Mouse (Mus musculus): ENCODE measurements at regions not wholly inside any gene's neighbourhood (a gene's known extent, or its start where the extent isn't known, plus 50 kb on each side); places are given as distances from the start of the nearest gene placed in this dataset.

GRCm38 (mm10) chr3:99749725-99750124 is 135.5 kb upstream of the Spag17 start:
- Histone ChIP-seq H3K27me3 (ENCODE audit: control insufficient read depth, insufficient read depth, low read length) (no peaks in the 10 kb centered on the region), H3K4me3 (replicated peaks; ENCODE audit: low read length) (no peak overlapping the region), H3K9me3 (replicated peaks; ENCODE audit: control insufficient read depth, low read length) (no peaks in the 10 kb centered on the region), H3K4me1 (ENCODE audit: control insufficient read depth, insufficient read depth, low read length) (no peaks in the 10 kb centered on the region), H3K36me3 (ENCODE audit: control insufficient read depth, insufficient read depth, low read length) (no peaks in the 10 kb centered on the region), H3K27ac (ENCODE audit: low read length) (no peak overlapping the region), H3K9ac (ENCODE audit: low read length) (no peak overlapping the region), H3K4me2 (ENCODE audit: low read depth, low read length) (no peak overlapping the region)
- 66% methylated on average over 8 of the region's 8 CpGs for WGBS
- ATAC-seq (ENCODE audit: insufficient read depth, low FRiP score) = no peak

- Histone ChIP-seq H3K4me2 (ENCODE audit: low read depth, low read length) (no peak overlapping the region), H3K4me1 (ENCODE audit: control insufficient read depth, insufficient read depth, low read length) (no peaks in the 10 kb centered on the region), H3K9me3 (replicated peaks; ENCODE audit: control insufficient read depth, low read length) (no peaks in the 10 kb centered on the region), H3K27me3 (ENCODE audit: control insufficient read depth, insufficient read depth, low read length) (no peaks in the 10 kb centered on the region), H3K27ac (ENCODE audit: low read length) (no peak overlapping the region), H3K4me3 (replicated peaks; ENCODE audit: low read length) (no peak overlapping the region), H3K9ac (ENCODE audit: low read length) (no peak overlapping the region), H3K36me3 (ENCODE audit: control insufficient read depth, insufficient read depth, low read length) (no peaks in the 10 kb centered on the region)
- WGBS = 66% methylated on average over 6 of the region's 6 CpGs
- no peak for ATAC-seq (ENCODE audit: insufficient read depth, low FRiP score)
These were observed 106.7 kb upstream of the Spag17 start for GRCm38 (mm10) chr3:99778526-99778925.

- Histone ChIP-seq H3K4me2 (ENCODE audit: low read depth, low read length) (no peak overlapping the region), H3K4me1 (ENCODE audit: control insufficient read depth, insufficient read depth, low read length) (no peaks in the 10 kb centered on the region), H3K27me3 (ENCODE audit: control insufficient read depth, insufficient read depth, low read length) (no peaks in the 10 kb centered on the region), H3K27ac (ENCODE audit: low read length) (no peak overlapping the region), H3K4me3 (replicated peaks; ENCODE audit: low read length) (no peak overlapping the region), H3K36me3 (ENCODE audit: control insufficient read depth, insufficient read depth, low read length) (no peaks in the 10 kb centered on the region), H3K9me3 (replicated peaks; ENCODE audit: control insufficient read depth, low read length) (no peaks in the 10 kb centered on the region), H3K9ac (ENCODE audit: low read length) (no peak overlapping the region)
- no peak for ATAC-seq (ENCODE audit: insufficient read depth, low FRiP score)
- 67% methylated on average over 3 of the region's 3 CpGs for WGBS
These were observed 99.2 kb upstream of the Spag17 start for GRCm38 (mm10) chr3:99785955-99786529.

GRCm38 (mm10) chr3:99791316-99791715 is 93.9 kb upstream of the Spag17 start:
- no peak for ATAC-seq (ENCODE audit: insufficient read depth, low FRiP score)
- Histone ChIP-seq H3K27ac (ENCODE audit: low read length) (no peak overlapping the region), H3K4me2 (ENCODE audit: low read depth, low read length) (no peak overlapping the region), H3K4me1 (ENCODE audit: control insufficient read depth, insufficient read depth, low read length) (no peaks in the 10 kb centered on the region), H3K9ac (ENCODE audit: low read length) (no peak overlapping the region), H3K27me3 (ENCODE audit: control insufficient read depth, insufficient read depth, low read length) (no peaks in the 10 kb centered on the region), H3K4me3 (replicated peaks; ENCODE audit: low read length) (no peak overlapping the region), H3K9me3 (replicated peaks; ENCODE audit: control insufficient read depth, low read length) (no peaks in the 10 kb centered on the region), H3K36me3 (ENCODE audit: control insufficient read depth, insufficient read depth, low read length) (no peaks in the 10 kb centered on the region)
- WGBS = 66% methylated on average over 6 of the region's 6 CpGs

- H3K9me3 ChIP-seq (replicated peaks; ENCODE audit: control insufficient read depth, low read length) = no peaks in the 10 kb centered on the region
- H3K4me1 ChIP-seq (ENCODE audit: control insufficient read depth, insufficient read depth, low read length) = no peaks in the 10 kb centered on the region
- no peaks in the 10 kb centered on the region for H3K36me3 ChIP-seq (ENCODE audit: control insufficient read depth, insufficient read depth, low read length)
- WGBS = 88% methylated on average over 3 of the region's 3 CpGs
- H3K4me3 ChIP-seq (replicated peaks; ENCODE audit: low read length) = no peak overlapping the region
- no peak overlapping the region for H3K9ac ChIP-seq (ENCODE audit: low read length)
- no peak overlapping the region for H3K4me2 ChIP-seq (ENCODE audit: low read depth, low read length)
- H3K27ac ChIP-seq (ENCODE audit: low read length) = no peak overlapping the region
- ATAC-seq (ENCODE audit: insufficient read depth, low FRiP score) = no peak
- no peaks in the 10 kb centered on the region for H3K27me3 ChIP-seq (ENCODE audit: control insufficient read depth, insufficient read depth, low read length)
These were observed 91.6 kb upstream of the Spag17 start for GRCm38 (mm10) chr3:99793622-99794021.

GRCm38 (mm10) chr3:99795835-99796234 is 89.4 kb upstream of the Spag17 start:
- WGBS = 83% methylated on average over 2 of the region's 2 CpGs
- Histone ChIP-seq H3K4me2 (ENCODE audit: low read depth, low read length) (no peak overlapping the region), H3K4me3 (replicated peaks; ENCODE audit: low read length) (no peak overlapping the region), H3K27me3 (ENCODE audit: control insufficient read depth, insufficient read depth, low read length) (no peaks in the 10 kb centered on the region), H3K9ac (ENCODE audit: low read length) (no peak overlapping the region), H3K9me3 (replicated peaks; ENCODE audit: control insufficient read depth, low read length) (no peaks in the 10 kb centered on the region), H3K36me3 (ENCODE audit: control insufficient read depth, insufficient read depth, low read length) (no peaks in the 10 kb centered on the region), H3K4me1 (ENCODE audit: control insufficient read depth, insufficient read depth, low read length) (no peaks in the 10 kb centered on the region), H3K27ac (ENCODE audit: low read length) (no peak overlapping the region)
- no peak for ATAC-seq (ENCODE audit: insufficient read depth, low FRiP score)

GRCm38 (mm10) chr3:99797791-99798190 is 87.4 kb upstream of the Spag17 start:
- no peak overlapping the region for H3K4me2 ChIP-seq (ENCODE audit: low read depth, low read length)
- H3K9me3 ChIP-seq (replicated peaks; ENCODE audit: control insufficient read depth, low read length) = no peaks in the 10 kb centered on the region
- no peak overlapping the region for H3K9ac ChIP-seq (ENCODE audit: low read length)
- H3K36me3 ChIP-seq (ENCODE audit: control insufficient read depth, insufficient read depth, low read length) = no peaks in the 10 kb centered on the region
- WGBS = 32% methylated on average over 2 of the region's 2 CpGs
- no peak overlapping the region for H3K27ac ChIP-seq (ENCODE audit: low read length)
- no peaks in the 10 kb centered on the region for H3K27me3 ChIP-seq (ENCODE audit: control insufficient read depth, insufficient read depth, low read length)
- ATAC-seq (ENCODE audit: insufficient read depth, low FRiP score) = no peak
- H3K4me1 ChIP-seq (ENCODE audit: control insufficient read depth, insufficient read depth, low read length) = no peaks in the 10 kb centered on the region
- no peak overlapping the region for H3K4me3 ChIP-seq (replicated peaks; ENCODE audit: low read length)

GRCm38 (mm10) chr3:99810532-99810931 is 74.7 kb upstream of the Spag17 start:
- H3K4me2 ChIP-seq (ENCODE audit: low read depth, low read length) = no peak overlapping the region
- no peak overlapping the region for H3K27ac ChIP-seq (ENCODE audit: low read length)
- no peak overlapping the region for H3K9ac ChIP-seq (ENCODE audit: low read length)
- H3K4me3 ChIP-seq (replicated peaks; ENCODE audit: low read length) = no peak overlapping the region
- peaks cover 3% of the 10 kb centered on the region; the same call in 1 of the 2 replicates for H3K4me1 ChIP-seq (ENCODE audit: control insufficient read depth, insufficient read depth, low read length)
- H3K27me3 ChIP-seq (ENCODE audit: control insufficient read depth, insufficient read depth, low read length) = no peaks in the 10 kb centered on the region
- 85% methylated on average over 4 of the region's 4 CpGs for WGBS
- H3K36me3 ChIP-seq (ENCODE audit: control insufficient read depth, insufficient read depth, low read length) = no peaks in the 10 kb centered on the region
- no peak for ATAC-seq (ENCODE audit: insufficient read depth, low FRiP score)
- no peaks in the 10 kb centered on the region for H3K9me3 ChIP-seq (replicated peaks; ENCODE audit: control insufficient read depth, low read length)

GRCm38 (mm10) chr3:99811276-99811675 is 73.9 kb upstream of the Spag17 start:
- Histone ChIP-seq H3K27me3 (ENCODE audit: control insufficient read depth, insufficient read depth, low read length) (no peaks in the 10 kb centered on the region), H3K9ac (ENCODE audit: low read length) (no peak overlapping the region), H3K27ac (ENCODE audit: low read length) (no peak overlapping the region), H3K9me3 (replicated peaks; ENCODE audit: control insufficient read depth, low read length) (no peaks in the 10 kb centered on the region), H3K4me1 (ENCODE audit: control insufficient read depth, insufficient read depth, low read length) (peaks cover 3% of the 10 kb centered on the region; the same call in 1 of the 2 replicates), H3K4me3 (replicated peaks; ENCODE audit: low read length) (no peak overlapping the region), H3K36me3 (ENCODE audit: control insufficient read depth, insufficient read depth, low read length) (no peaks in the 10 kb centered on the region), H3K4me2 (ENCODE audit: low read depth, low read length) (no peak overlapping the region)
- no peak for ATAC-seq (ENCODE audit: insufficient read depth, low FRiP score)
- 76% methylated on average over 3 of the region's 3 CpGs for WGBS

GRCm38 (mm10) chr3:99812836-99813235 is 72.4 kb upstream of the Spag17 start:
- H3K27ac ChIP-seq (ENCODE audit: low read length) = no peak overlapping the region
- 40% methylated on average over 4 of the region's 4 CpGs for WGBS
- H3K4me2 ChIP-seq (ENCODE audit: low read depth, low read length) = no peak overlapping the region
- no peak overlapping the region for H3K9ac ChIP-seq (ENCODE audit: low read length)
- H3K36me3 ChIP-seq (ENCODE audit: control insufficient read depth, insufficient read depth, low read length) = no peaks in the 10 kb centered on the region
- no peaks in the 10 kb centered on the region for H3K9me3 ChIP-seq (replicated peaks; ENCODE audit: control insufficient read depth, low read length)
- H3K4me3 ChIP-seq (replicated peaks; ENCODE audit: low read length) = no peak overlapping the region
- no peak for ATAC-seq (ENCODE audit: insufficient read depth, low FRiP score)
- peaks cover 3% of the 10 kb centered on the region; the same call in 1 of the 2 replicates for H3K4me1 ChIP-seq (ENCODE audit: control insufficient read depth, insufficient read depth, low read length)
- H3K27me3 ChIP-seq (ENCODE audit: control insufficient read depth, insufficient read depth, low read length) = no peaks in the 10 kb centered on the region
